Mouse (Mus musculus): ENCODE measurements around the gene Mlxipl.

GRCm38 (mm10) chr5:135048539-135048938 is 41.2 kb upstream of the Mlxipl start:
- TF ChIP-seq CTCF (IDR thresholded peaks at IDR 0.05; ENCODE audit: low read depth) (no peak), EP300 (IDR thresholded peaks at IDR 0.05; ENCODE audit: low read depth) (no peak)
